Mouse (Mus musculus): Measurements from ENCODE around the gene Cyp2a22.
"Not testable (repeated sequence)": the region's sequence is repeated elsewhere in the genome, so short reads cannot be mapped to it uniquely, and the experiment has no call there.

Gene Cyp2a22

GRCm38 (mm10) chr7:26939262-26939661 lies at the start of gene Cyp2a22:
Cyp2a22 (minus strand) TSS chr7:26939384.
- no peak for DNase-seq

- DNase-seq: not testable (repeated sequence)
Measured at GRCm38 (mm10) chr7:26983151-26983550, 44.0 kb upstream of the Cyp2a22 start.

DNA sequence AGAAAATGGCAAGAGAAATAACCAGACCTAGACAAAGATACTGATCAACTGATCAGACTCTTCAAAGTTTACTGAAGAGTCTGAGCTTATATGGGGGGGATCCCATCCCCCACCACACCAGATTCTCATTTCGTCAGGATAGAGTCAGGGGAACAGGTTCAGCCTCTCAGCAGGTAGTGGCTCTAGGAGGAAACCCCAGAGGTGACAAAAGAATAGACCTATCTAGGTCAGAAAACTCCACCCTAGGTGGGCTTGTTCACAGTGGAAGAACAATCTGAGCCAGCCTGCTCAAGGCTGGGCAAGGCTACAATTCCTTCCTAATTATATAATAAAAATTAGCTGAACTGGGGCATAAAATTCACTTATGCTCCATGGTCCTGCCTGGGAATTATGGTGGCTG lies 43.4 kb upstream of the Cyp2a22 start:
- no peak for DNase-seq

DNA sequence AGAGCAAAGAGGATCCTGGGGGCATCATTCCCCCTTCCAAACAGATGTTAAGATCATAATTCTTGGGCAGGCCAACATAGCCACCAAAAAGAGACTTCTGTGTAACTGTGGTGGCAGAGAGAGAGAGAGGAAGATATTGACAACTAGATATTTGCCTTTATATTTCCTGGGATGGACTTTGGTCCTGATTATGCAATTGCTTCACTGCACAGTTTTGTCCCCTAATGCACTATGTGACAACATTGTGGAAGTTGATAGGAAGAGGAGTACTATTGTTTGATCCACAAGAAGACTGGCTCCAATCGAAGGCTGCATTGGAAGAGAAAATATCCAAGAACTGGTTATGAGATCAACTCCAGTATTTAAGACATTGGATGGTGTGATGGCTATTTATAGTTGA lies 42.8 kb upstream of the Cyp2a22 start:
- not testable (repeated sequence) for DNase-seq

- not testable (repeated sequence) for DNase-seq
Measured at GRCm38 (mm10) chr7:26981464-26981863, 42.3 kb upstream of the Cyp2a22 start.

DNA sequence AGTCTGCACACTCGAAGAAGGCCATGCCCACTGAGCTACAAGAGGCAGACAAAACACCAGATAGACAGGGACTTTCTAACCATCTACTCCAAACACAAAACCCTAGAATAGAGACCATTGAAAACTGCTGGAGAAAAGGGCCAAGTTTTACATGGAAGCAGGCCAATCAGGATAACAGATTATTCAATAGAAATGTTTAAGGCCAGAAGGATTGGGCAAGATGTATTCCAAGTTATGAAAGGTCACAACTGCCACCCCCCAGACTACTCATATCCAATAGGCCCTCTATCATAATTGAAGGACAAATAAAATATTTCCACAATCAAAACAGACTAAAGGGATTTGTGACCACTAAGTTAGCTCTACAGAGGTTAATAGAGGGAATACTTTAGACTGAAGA lies 23.2 kb upstream of the Cyp2a22 start:
- not testable (repeated sequence) for DNase-seq

DNA sequence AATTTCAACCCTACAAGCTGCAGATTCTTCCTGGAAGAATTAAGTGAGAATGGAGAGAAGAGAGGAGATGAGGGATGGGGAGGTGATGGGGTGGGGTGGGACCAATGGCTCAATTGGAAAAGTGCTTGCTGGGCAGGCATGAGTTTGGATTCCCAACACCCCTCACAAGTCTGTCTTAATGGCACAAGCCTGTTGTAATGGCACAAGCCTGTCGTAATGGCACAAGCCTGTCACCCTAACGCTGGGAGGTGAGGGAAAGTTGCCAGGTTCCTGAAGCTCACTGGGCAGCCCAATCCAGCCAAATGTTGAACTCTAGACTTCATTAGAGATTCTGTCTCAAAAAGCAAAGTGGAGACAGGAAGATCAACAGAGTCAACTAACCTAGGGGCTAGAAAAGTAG lies 14.1 kb upstream of the Cyp2a22 start:
- DNase-seq: not testable (repeated sequence)

DNA sequence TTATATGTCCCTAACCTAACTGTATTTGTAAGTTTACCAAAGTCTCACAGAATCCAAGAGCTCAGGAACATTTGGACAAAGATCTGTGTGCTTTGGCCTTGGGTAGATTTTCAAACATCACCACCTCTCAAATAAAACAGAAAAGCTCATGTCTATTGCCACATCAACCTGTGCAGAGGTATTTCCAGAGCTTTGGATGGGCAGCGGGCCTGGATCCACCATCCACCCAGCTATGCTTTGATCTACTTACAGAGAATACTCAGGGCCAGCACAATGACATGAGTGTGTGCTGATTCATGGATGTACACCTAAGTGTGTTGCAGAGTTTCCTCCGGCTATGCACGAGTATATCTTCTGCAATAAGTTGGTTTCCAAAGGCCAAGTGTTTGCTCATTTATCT lies 13.5 kb upstream of the Cyp2a22 start:
- DNase-seq: not testable (repeated sequence)

GRCm38 (mm10) chr7:26941320-26941925 lies 2.2 kb upstream of the Cyp2a22 start:
- not testable (repeated sequence) for DNase-seq

DNA sequence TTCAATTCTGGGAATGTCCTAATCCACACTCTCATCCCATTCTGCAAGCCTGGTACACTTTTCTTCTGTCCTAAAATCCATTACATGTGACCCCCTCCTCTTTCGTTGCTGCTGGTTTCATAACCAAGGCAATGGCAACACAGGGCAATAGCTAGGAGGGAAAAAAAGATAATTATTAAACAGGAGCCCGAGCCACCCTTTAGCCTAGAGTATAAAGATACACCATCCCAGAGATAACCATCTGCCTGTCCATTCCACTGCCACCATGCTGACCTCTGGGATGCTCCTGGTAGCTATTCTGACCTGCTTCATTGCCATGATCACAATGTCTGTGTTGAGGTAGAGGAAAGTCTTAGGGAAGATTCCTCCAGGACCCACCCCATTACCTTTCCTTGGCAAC lies 22.1 kb downstream of the Cyp2a22 start:
- not testable (repeated sequence) for DNase-seq

Data from thymus, postnatal 14 days (tissue).